Mouse (Mus musculus) hindbrain, postnatal 0 days (tissue): Measurements from ENCODE around the gene Rasa2. TPM values are rescaled to one million over a fixed set of nuclear protein-coding genes. Genes with fewer than 3 reads are reported as not detected.
"Not testable (repeated sequence)": the region's sequence is repeated elsewhere in the genome, so short reads cannot be mapped to it uniquely, and the experiment has no call there.

Source experiments
- ATAC-seq: fragments of 200-750 bp; cut with Nextera tagmentation; 2 replicates; pipeline ENCODE4 v1.8.0; 2017; ENCODE audit warnings: mild to moderate bottlenecking, moderate TSS enrichment, moderate library complexity
- DNase-seq: peaks from one replicate; pipeline ENCODE4 v3.0.0-alpha.2; 2015; ENCODE audit warnings: low spot score
- H3K27ac ChIP-seq: fragments of 300-500 bp; sonication (generic); 2 replicates; pipeline ENCODE4 v1.5.1; 2014; ENCODE audit warnings: mild to moderate bottlenecking
- H3K27me3 ChIP-seq: fragments of 300-500 bp; sonication (generic); 2 replicates; pipeline ENCODE4 v1.6.1; 2014; ENCODE audit warnings: low read length, mixed read lengths; ENCODE audit not compliant: insufficient read depth
- H3K36me3 ChIP-seq: fragments of 300-500 bp; sonication (generic); 2 replicates; pipeline ENCODE4 v1.6.1; 2014; ENCODE audit warnings: low read length, mixed read lengths; ENCODE audit not compliant: insufficient read depth
- H3K4me1 ChIP-seq: fragments of 300-500 bp; sonication (generic); 2 replicates; pipeline ENCODE4 v1.6.1; 2014; ENCODE audit warnings: antibody characterized with exemption, low read length, mixed read lengths; ENCODE audit not compliant: insufficient read depth
- H3K4me2 ChIP-seq: fragments of 300-500 bp; sonication (generic); 2 replicates; pipeline ENCODE4 v1.6.1; 2014; ENCODE audit warnings: low read depth, mild to moderate bottlenecking, low read length, moderate library complexity, mixed read lengths
- H3K4me3 ChIP-seq: fragments of 300-500 bp; sonication (generic); 2 replicates; pipeline ENCODE4 v1.5.1; 2014; ENCODE audit warnings: low read length
- H3K9ac ChIP-seq: fragments of 300-500 bp; sonication (generic); replicated peaks from 2 replicates; pipeline ENCODE4 v1.6.1; 2014; ENCODE audit warnings: mild to moderate bottlenecking, low read length, moderate library complexity, mixed read lengths
- H3K9me3 ChIP-seq: fragments of 300-500 bp; sonication (generic); 2 replicates; pipeline ENCODE4 v1.6.1; 2016; ENCODE audit warnings: low read length, mixed read lengths
- CTCF ChIP-seq: IDR thresholded peaks from 2 replicates; pipeline ENCODE4 v1.5.1; 2016; ENCODE audit warnings: antibody characterized with exemption, control low read depth, low read depth
- WGBS: fragments of 180-500 bp; shearing (Covaris S2); extraction: QIAGEN DNeasy Blood & Tissue Kit; methylation state at CpG from one replicate; pipeline ENCODE4 v1.1.7; 2014; 5-methylcytosine and 5-hydroxymethylcytosine counted together
- polyA plus RNA-seq: library from polyadenylated mRNA; unstranded; fragments of >200 nt; fragmentation: Nextera tagmentation; extraction: Ambion mirVana; gene quantifications from 2 replicates; pipeline ENCODE4 v1.2.1, GENCODE M21; 2015
- total RNA-seq: library from RNA; depleted of rRNA; stranded (reverse); fragments of >200 nt; gene quantifications from 2 replicates; pipeline ENCODE4 v1.2.3, GENCODE M21; 2014; rRNA removed

The Rasa2 gene
- total RNA-seq (12.0 and 13.2 TPM in 2 replicates), polyA plus RNA-seq (12.9 and 16.5 TPM in 2 replicates)

GRCm38 (mm10) chr9:96631389-96632072 lies at the start of gene Rasa2:
Gene Rasa2, minus strand, starts transcription at chr9:96631617.
- TF ChIP-seq CTCF: no peak
- WGBS: 2% methylated on average over 52 of the region's 52 CpGs
- no peaks in the 10 kb centered on the region; the same call in 1 of the 2 replicates for H3K4me1 ChIP-seq

DNA sequence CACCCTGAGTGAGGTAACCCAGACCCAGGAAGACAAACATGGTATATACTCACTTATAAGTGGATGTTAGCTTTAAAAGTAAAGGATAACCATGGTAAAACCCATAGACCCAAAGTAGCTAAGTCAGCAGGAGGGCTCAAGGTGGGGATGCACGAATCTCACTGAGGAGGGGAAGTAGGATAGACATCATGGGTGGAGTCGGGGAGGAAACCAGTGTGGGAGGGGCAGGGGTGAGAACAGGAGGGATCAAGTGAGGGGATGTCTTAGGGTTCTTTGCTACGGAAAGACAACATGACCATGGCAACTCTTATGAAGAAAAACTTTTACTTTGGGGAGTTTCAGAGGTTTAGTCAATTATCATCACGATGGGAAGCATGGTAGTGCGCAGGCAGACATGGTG lies 47.2 kb upstream of the Rasa2 start:
- no peak overlapping the region for H3K27ac ChIP-seq
- no peak overlapping the region for H3K9ac ChIP-seq
- WGBS: 93% methylated on average over 5 of the region's 5 CpGs
- no peaks in the 10 kb centered on the region for H3K36me3 ChIP-seq
- no peak for TF ChIP-seq CTCF
- no peak for DNase-seq
- no peaks in the 10 kb centered on the region for H3K27me3 ChIP-seq
- H3K4me1 ChIP-seq: no peaks in the 10 kb centered on the region
- no peak overlapping the region for H3K4me3 ChIP-seq
- H3K9me3 ChIP-seq: no peaks in the 10 kb centered on the region
- no peak overlapping the region for H3K4me2 ChIP-seq
- no peak for ATAC-seq

More at GRCm38 (mm10) chr9:96631389-96632072, at the start of gene Rasa2:
- Histone ChIP-seq H3K4me3 (peak within 1 kb of the TSS; percentile 84), H3K36me3 (no peaks in the 10 kb centered on the region), H3K9me3 (no peaks in the 10 kb centered on the region), H3K27me3 (no peaks in the 10 kb centered on the region), H3K9ac (peak within 1 kb of the TSS; percentile 96), H3K4me2 (peak within 1 kb of the TSS; percentile 71), H3K27ac (peak within 1 kb of the TSS; percentile 92)
- peak; percentile 94 for DNase-seq
- ATAC-seq: peak; percentile 97

- H3K9me3 ChIP-seq, H3K27me3 ChIP-seq, H3K36me3 ChIP-seq, H3K4me2 ChIP-seq, H3K4me3 ChIP-seq, DNase-seq, H3K4me1 ChIP-seq, ATAC-seq, H3K27ac ChIP-seq, H3K9ac ChIP-seq: not testable (repeated sequence)
- WGBS: 73% methylated on average over 5 of the region's 5 CpGs
These were observed 46.3 kb upstream of the Rasa2 start for GRCm38 (mm10) chr9:96677711-96678110.

DNA sequence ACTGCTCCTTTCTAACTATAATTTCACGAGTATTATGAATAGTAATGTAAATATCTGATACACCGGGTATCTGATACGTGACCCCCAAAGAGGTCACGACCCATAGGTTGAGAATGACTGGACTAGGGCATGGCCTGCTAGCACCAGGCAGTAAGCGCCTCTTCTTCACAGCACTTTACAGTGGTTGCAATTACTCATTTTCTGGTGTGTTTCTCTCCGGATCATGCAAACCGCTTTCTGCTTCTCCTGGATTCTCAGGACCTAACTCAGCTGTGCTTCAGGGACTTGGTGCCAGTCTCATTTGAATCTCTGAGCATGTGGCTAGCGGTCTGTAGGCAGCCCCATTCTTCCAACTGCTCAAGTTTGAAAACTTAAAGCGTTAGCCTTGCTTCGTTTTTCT lies 45.3 kb upstream of the Rasa2 start:
- Histone ChIP-seq H3K9ac (no peak overlapping the region), H3K9me3 (no peaks in the 10 kb centered on the region), H3K36me3 (no peaks in the 10 kb centered on the region), H3K27ac (no peak overlapping the region), H3K4me2 (no peak overlapping the region), H3K4me1 (no peaks in the 10 kb centered on the region), H3K27me3 (no peaks in the 10 kb centered on the region), H3K4me3 (no peak overlapping the region)
- WGBS: 85% methylated on average over 10 of the region's 10 CpGs
- no peak for TF ChIP-seq CTCF
- DNase-seq (no peak), ATAC-seq (no peak)

GRCm38 (mm10) chr9:96675763-96676640 lies 44.6 kb upstream of the Rasa2 start:
- H3K4me1 ChIP-seq: no peaks in the 10 kb centered on the region
- H3K27me3 ChIP-seq: no peaks in the 10 kb centered on the region
- no peak overlapping the region for H3K4me2 ChIP-seq
- DNase-seq (no peak), ATAC-seq (no peak)
- no peak overlapping the region for H3K4me3 ChIP-seq
- H3K27ac ChIP-seq: no peak overlapping the region
- WGBS: 87% methylated on average over 8 of the region's 8 CpGs
- no peaks in the 10 kb centered on the region for H3K36me3 ChIP-seq
- no peak for TF ChIP-seq CTCF
- no peak overlapping the region for H3K9ac ChIP-seq
- no peaks in the 10 kb centered on the region for H3K9me3 ChIP-seq

DNA sequence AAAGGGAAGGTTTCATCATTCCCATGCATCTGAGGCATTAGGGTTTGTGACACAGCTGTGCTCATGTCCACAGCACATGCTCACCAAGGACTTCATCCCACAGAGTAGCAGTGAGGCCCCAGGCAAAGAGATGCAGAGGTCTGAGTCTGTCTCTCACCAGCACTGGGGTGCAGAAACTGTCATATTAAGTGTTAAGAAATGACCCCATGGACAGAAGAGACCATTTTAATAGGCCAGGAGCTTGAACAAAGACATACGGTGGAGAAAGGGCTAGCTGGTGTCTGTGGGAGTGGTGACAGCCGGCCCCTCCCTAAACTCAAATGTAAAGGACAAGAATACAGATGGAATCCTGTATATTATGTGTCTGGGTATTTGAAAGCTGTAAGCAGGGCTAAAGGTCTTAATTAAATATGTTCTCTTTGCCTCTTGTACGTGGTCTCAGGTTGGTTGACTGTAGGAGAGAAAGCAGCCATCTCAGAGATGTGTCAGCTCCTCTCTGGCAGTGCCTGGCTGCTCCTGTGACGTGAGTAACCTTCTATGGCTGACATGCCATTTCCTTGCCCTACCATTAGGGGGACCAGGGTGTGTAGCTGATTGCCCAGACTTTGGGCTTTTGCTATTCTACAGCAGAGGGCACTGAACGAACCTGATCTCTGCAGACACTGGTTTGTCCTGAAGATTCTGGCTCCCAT lies 43.8 kb upstream of the Rasa2 start:
- H3K36me3 ChIP-seq: no peaks in the 10 kb centered on the region
- no peak overlapping the region for H3K27ac ChIP-seq
- WGBS: 35% methylated on average over 5 of the region's 5 CpGs
- no peak overlapping the region for H3K4me3 ChIP-seq
- no peak overlapping the region for H3K4me2 ChIP-seq
- H3K4me1 ChIP-seq: no peaks in the 10 kb centered on the region
- peak; percentile 74 for ATAC-seq
- H3K9ac ChIP-seq: no peak overlapping the region
- peak; percentile 84 for TF ChIP-seq CTCF
- no peaks in the 10 kb centered on the region for H3K9me3 ChIP-seq
- H3K27me3 ChIP-seq: no peaks in the 10 kb centered on the region
- DNase-seq: peak; percentile 61
